In the genomic region with DNA sequence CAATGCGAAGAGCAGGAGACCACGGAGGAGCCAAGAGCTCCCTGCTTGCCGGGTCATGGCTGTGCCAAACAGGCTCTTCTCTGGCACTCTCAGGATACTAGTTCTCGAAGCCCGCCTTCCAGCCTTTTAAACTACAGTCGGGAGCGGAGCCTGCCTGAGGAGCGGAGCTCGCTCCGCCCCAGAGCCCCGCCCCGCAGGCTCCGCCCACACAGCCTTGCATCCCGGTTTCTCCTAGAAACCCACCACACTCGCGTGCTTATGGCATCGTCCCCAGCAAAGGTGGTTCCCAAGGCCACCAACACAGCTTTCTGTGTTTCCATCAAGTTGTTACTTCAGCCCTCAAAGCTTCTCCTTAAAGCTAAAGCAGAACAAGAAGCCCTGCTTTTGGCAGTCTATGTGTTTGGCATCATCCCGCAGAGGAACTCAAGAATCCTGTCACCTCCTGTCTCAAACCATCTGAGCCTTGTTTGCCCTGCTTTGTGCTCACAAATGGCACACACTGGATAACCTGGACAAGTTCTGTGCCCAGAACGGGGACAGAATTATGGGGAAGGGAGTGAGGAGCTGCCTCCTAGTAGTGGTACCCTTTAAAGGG, we compare ENCODE assay signal across 8 mouse cellular contexts. TPM values are rescaled to one million over a fixed set of nuclear protein-coding genes. Genes with fewer than 3 reads are reported as not detected.
DNase-seq lines count a peak whose midpoint lies in the region; ATAC-seq lines count a peak whose summit lies in the region.

Gene Nmb (minus strand): TSS at position 156 of the 595 bp plus-strand sequence.

- no peaks in the 10 kb centered on the region for H3K9me3 ChIP-seq in hindbrain, embryonic 15.5 days

- peak within 1 kb of the TSS; percentile 49 for H3K9ac ChIP-seq in hindbrain, embryonic 15.5 days

- ATAC-seq in hindbrain, embryonic 15.5 days (ENCODE audit: low FRiP score, low read depth), result peak; percentile 68; the same call in 1 of the 2 replicates
- peak; percentile 40 for ATAC-seq in megakaryocyte progenitor cell, adult 5-6 weeks (replicated peaks; ENCODE audit: poor library complexity)
- no peak for ATAC-seq in monocyte, adult 5-6 weeks (replicated peaks; ENCODE audit: insufficient number of reproducible peaks, low FRiP score, low TSS enrichment, poor library complexity, severe bottlenecking)

- no peak within 1 kb of the TSS for H3K27ac ChIP-seq in hindbrain, embryonic 15.5 days (replicated peaks)

- 2% methylated on average over 19 of the region's 19 CpGs for WGBS in hindbrain, embryonic 15.5 days

- H3K36me3 ChIP-seq in hindbrain, embryonic 15.5 days, result peaks cover 13% of the 10 kb centered on the region; the same call in 1 of the 2 replicates

- peak within 1 kb of the TSS; percentile 86 for H3K4me2 ChIP-seq in hindbrain, embryonic 15.5 days

- intact Hi-C loops in left cerebral cortex, postnatal 25 days (cut with DNase I), result no loop called here

- no peaks in the 10 kb centered on the region for H3K27me3 ChIP-seq in hindbrain, embryonic 15.5 days

- peak; percentile 85 for DNase-seq in adrenal gland, postnatal 14 days
- DNase-seq in embryo, embryonic 11 days, result peak; percentile 91
- DNase-seq in gastrocnemius, postnatal 10 days, result peak; percentile 73
- peak; percentile 62 to 65 for DNase-seq in left cerebral cortex, postnatal 25 days (ENCODE audit: low spot score in 2 of 2)
- peak; percentile 68 for DNase-seq in right cerebral cortex, postnatal 4 days

- peak within 1 kb of the TSS; percentile 41 for H3K4me3 ChIP-seq in hindbrain, embryonic 15.5 days

- H3K4me1 ChIP-seq in hindbrain, embryonic 15.5 days (replicated peaks), result peaks cover 30% of the 10 kb centered on the region

RNA-seq across cellular contexts. Expression of gene Nmb, which starts in this region (rescaled TPM):
- total RNA-seq in adrenal gland, postnatal 14 days (2021), result 3.6 and 5.9 TPM in 2 replicates
- total RNA-seq in gastrocnemius, postnatal 10 days (2021), result 1 to 10 TPM; 2.1 to 2.4 TPM
- polyA plus RNA-seq in hindbrain, embryonic 15.5 days (2015; fragmentation: Nextera tagmentation; extraction: Ambion mirVana), result 8.3 and 10.2 TPM in 2 replicates
- total RNA-seq in left cerebral cortex, postnatal 25 days (2021), result 1 to 10 TPM; 5.8 to 6.8 TPM
- 6.8 and 8.6 TPM in 2 replicates for total RNA-seq in megakaryocyte progenitor cell, adult 5-6 weeks (2015)
- total RNA-seq in megakaryocyte progenitor cell, adult 5-6 weeks (2017), result 0.57 and 3.1 TPM in 2 replicates
- total RNA-seq in monocyte, adult 5-6 weeks (2017), result 1.6 to 7.3 TPM (median 3.1 TPM) in 3 replicates
